Mouse (Mus musculus): ENCODE data around the gene Tomm40l.

GRCm38 (mm10) chr1:171256095-171256818, 33.9 kb upstream of the Tomm40l start:
- TF ChIP-seq HCFC1 (IDR thresholded peaks at IDR 0.05; ENCODE audit: borderline replicate concordance, insufficient read depth, low read length), result no peak
- TF ChIP-seq MAFK (IDR thresholded peaks at IDR 0.05; ENCODE audit: insufficient read depth, low read depth, low read length), result no peak
- no peak for TF ChIP-seq ZC3H11A (IDR thresholded peaks at IDR 0.05; ENCODE audit: borderline replicate concordance, low read depth, low read length)
- TF ChIP-seq ZNF384 (IDR thresholded peaks at IDR 0.05; ENCODE audit: low read depth, low read length), result no peak
- TF ChIP-seq CHD2 (IDR thresholded peaks at IDR 0.05; ENCODE audit: low read depth, low read length), result no peak
